Mouse (Mus musculus) embryonic fibroblast, embryonic 13.5 days (primary cell): ENCODE results near the gene Sumo2.
A peak's percentile ranks its signal among the peaks of the same experiment; 100 is the strongest.

Experiments used
- CTCF ChIP-seq: IDR thresholded peaks from 2 replicates; pipeline ENCODE4 v1.5.1; 2011; ENCODE audit warnings: mild to moderate bottlenecking, control low read depth, low read length, moderate library complexity, borderline replicate concordance; ENCODE audit not compliant: insufficient read depth
- POLR2A ChIP-seq: IDR thresholded peaks from 2 replicates; pipeline ENCODE4 v1.6.1; 2011; ENCODE audit warnings: low read depth, mild to moderate bottlenecking, control low read depth, low read length, moderate library complexity

DNA sequence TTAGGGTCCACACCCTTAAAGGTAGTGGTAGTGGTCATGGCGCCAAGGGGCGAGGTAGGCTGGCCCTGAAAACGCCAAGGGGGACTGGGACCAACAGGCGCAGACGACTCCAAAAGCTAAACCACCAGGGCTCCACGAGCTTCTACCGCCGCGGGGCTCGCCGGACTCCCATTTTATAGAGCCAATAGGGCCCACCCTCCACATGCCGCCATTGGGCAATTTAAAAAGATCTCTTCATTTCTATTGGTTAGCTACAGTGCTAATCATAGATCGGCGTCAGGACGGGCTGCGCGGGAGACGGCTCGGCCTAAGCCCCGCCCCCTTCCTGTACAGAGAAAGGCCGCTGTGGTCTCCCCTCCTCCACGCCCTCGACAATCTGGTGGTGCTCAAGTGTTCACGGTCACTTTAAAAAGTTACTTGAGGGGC is 21.8 kb downstream of the Sumo2 start, which contains the start of gene Jpt1:
- TF ChIP-seq CTCF, result no peak
- TF ChIP-seq POLR2A, result peak; percentile 99
